Mouse (Mus musculus) MN1 (cell line): Measurements from ENCODE around the gene 2200002J24Rik.

Experiments used
- DNase-seq: peaks from one replicate; pipeline ENCODE4 v3.0.0-alpha.2; 2016; ENCODE audit warnings: low spot score

Gene 2200002J24Rik

DNA sequence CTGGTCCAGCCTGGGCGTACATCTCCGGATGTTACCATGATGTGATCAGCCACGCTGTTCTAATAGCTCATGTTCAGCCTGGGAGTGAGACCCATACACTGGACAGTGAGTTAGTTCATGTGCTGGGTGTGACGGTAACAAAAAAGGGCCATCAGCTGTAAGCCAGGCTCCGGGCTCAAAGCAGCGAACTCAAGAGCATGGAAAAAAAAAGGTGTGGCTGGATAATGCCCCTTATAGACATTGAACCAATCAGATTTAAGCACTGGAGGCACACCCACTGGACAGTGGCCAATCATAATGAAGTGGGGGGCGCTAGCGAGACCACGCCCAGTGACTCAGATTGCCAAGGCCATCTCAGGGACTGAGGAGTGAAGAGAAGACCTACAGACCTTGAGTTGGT lies at the start of gene 2200002J24Rik:
Gene 2200002J24Rik (plus strand): TSS at position 338 of the 400 bp plus-strand sequence.
- peak; percentile 14 for DNase-seq

DNA sequence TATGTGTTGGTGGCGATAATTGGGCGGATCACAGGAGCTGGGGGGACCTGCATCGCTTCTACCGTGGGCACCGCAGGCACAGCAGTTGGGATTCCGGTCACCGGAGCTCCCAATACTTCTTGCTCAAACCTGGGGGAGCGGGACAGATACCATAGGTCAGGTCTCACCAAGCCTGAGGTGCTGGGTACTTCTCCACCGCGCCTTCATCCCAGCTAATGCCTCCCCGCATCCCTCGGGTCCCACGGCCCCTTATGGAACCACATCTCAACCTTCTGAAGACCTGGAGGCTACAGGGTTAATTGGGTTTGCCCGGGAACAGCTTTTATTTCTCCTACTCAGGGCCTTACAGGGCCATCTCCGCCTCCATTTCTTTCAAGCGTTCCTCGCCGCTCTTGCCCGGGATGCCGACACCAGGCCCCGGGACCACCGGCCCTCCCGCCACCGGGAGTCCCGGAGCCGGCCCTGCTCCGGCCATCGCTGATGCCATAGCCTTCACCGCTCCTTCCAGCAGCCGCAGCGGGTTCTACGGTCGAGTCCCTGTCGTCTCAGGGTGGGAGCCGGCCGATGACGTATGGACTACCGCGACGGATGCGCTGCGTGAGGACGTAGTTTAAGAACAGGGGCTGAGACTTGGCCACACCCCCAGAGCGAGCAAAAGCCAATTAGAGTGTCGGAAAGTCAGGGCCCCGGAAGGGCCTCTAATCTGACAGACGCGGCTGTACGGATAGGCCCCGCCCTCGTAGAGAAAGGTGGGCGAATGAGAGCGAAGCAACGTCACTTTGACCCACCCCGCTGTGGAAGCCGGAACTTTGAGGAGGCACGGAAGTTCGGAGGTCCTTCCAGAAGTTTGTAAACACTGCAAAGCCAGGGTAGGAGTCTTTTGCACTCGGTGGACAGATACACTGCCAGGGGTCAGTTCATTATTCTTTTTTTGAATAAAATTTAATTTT lies 48.9 kb upstream of the 2200002J24Rik start, which contains the start of gene Rbm42:
Gene Rbm42 (minus strand): TSS at position 727 of the 950 bp plus-strand sequence.
- peak; percentile 97 for DNase-seq

DNA sequence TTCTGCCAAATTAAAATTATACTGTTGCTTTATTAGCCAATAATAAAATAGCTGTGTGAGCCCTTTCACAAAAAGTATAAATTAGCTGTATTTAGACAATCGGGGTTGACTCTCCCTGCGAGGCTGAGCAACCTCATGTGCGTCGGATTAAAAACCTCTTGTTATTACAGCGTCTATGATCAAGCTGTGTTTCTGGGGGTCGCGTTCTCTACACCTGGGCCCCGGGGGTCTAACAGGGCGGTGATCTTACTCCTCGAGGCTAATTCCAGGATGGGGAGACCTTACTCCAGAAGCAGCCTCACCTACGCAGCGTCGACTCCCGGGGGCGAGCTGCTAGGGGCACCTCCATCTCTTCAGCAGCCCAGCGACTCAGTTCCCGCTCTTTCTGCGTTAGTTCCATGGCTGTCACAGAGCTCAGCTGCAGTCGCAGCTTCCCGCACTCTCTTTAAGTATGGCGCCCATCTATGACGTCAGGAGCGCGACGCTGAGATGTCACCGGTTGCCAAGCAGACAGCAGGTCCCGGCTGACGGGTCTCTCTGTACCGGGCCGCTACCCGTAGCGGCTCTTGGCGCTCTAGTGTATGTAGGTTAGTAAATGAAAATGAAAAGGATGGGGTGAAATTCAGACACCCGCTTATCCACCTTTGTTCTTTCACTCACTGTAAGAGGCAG lies 34.1 kb upstream of the 2200002J24Rik start, which contains the start of gene Haus5:
Gene Haus5 (minus strand): TSS at position 466 of the 672 bp plus-strand sequence.
- DNase-seq = peak; percentile 92

DNA sequence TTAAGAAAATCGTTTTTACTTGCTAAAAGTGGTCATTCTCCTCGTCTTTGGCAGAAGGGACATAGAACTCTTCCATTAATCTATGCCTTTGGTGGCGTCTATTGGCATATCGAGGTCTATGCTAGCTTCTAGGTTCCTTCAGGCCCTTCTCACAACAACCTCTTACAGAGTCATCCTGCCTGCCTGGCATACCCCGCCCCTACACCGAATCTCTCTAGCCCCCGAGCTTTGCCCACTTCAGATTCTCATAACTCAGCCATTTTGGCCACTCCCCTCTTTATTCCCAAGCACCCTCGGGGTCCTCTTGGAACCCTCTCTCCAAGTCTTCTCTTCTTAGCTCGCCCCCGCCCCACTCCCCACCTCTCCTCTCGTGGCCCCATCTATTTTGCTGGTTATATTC lies 33.4 kb upstream of the 2200002J24Rik start:
- peak; percentile 27 for DNase-seq

DNA sequence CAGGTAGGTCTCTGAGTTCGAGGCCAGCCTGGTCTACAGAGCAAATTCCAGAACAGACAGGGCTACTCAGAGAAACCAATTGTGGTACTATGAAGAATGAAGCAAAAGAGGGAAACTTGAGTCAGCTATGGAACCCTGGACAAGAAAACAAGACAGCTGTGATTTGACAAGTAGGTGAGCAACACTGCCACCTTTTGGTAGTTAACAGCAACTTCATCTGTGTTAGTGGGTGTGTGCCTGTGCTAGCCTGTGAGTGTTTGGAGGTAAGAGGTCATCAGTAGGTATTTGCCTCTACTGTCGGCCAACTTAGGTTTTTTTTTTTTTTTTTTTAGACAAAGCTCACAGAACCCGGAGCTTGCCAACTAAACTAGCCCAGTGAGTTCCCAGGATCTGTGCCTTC lies 29.5 kb upstream of the 2200002J24Rik start:
- peak; percentile 25 for DNase-seq

DNA sequence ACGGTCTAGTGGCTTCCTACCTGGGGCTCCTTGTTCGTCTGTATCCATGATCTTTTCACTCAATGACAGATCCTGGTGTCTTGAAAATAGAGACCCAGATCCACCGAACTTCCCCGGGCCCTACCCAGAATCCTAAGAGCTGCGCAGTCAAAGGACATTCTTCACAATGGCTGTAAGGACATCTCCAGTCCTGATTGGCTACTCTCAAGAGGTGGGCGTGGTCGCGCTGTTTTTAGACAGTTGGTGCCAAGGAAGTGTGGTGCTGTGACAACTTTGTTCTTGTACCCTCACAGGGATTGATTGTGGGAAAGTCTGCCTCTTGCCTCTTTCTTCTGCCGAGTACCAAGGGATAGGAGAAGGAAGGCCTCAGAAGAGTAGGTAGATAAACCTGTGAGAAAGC lies 27.2 kb upstream of the 2200002J24Rik start, which contains the start of gene Pmis2:
Gene Pmis2 (minus strand): TSS at position 126 of the 400 bp plus-strand sequence.
- no peak for DNase-seq

DNA sequence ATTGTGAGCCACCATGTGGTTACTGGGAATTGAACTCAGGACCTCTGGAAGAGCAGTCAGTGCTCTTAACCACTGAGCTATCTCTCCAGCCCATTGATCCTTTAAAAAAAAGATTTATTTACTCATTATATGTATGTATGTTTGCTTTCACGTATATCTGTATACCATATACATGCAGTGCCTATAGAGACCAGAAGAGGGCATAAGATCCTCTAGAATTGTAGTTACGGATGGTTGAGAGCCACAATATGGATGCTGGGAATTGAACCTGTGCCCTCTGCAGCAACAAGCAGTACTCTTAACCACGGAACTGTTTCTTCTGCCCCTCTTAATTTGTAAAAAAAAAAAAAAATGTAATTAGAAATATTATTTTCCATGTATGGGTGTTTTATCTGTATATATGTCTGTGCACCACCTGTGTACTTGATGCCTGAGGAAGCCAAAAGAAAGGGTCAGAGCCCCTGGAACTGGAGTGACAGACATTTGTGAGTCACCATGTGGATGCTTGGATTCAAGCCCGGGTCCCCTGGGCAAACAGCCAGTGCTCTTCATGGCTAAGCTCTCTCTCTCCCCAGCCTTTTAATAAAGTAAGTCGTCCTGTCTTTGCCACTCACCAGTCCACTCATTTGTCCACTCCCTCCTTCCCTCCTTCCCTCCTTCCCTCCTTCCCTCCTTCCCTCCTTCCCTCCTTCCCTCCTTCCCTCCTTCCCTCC lies 20.3 kb upstream of the 2200002J24Rik start:
- DNase-seq = peak; percentile 79

DNA sequence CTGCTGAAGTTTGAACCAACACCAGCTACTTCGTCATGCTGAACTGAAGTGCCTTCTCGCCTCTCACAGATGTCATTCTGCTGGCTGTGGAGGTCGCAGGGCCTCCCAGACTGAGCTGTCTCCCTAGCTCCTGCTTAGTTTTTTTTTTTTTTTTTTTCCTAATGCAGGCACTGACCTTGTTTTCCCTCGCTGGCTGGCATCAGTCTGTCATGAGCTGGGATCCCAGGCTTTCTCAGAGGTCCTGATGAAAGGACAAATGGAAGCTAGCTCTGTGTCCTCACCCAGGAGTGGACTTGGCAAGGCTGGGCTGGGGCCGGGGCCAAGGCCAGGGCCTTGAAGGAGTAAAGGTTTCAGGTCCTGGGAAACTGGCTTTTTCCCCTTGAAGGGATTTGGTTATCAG lies 16.8 kb upstream of the 2200002J24Rik start:
- no peak for DNase-seq

DNA sequence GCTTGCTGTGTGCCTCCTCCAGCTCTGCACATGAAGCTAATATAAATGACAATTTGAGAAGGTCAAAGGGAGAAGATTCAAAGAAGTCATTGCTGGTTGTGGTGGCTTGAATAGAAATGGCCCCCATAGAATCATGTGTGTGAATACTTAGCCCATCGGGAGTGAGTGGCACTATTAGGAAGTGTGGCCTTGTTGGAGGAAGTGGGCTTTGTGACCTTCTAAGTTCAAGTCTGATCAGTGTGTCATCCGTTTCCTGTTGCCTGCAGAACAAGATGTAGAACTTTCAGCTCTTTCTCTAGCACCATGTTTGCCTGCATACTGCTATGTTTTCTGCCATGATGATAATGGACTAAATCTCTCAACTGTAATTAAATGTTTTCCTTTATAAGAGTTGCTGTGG lies 15.3 kb upstream of the 2200002J24Rik start:
- no peak for DNase-seq

DNA sequence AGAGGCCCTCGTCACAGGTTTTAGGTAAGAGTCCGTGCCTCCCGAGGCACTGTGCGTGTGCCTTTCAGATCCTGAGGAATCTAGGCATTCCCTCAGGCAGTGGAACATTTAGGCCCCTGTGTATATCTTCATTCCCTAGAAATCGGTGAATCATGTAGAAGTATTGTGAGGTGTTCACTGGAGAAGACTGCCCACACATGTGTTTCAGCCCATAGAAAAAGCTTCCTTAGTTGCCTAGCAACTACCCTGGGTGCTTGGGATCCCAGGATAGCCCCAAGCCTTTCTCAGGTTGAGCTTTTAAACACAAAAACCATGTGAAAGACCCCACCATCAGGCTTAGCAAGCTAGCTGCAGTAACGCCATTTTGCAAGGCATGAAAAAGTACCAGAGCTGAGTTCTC lies 10.4 kb upstream of the 2200002J24Rik start:
- DNase-seq = no peak

DNA sequence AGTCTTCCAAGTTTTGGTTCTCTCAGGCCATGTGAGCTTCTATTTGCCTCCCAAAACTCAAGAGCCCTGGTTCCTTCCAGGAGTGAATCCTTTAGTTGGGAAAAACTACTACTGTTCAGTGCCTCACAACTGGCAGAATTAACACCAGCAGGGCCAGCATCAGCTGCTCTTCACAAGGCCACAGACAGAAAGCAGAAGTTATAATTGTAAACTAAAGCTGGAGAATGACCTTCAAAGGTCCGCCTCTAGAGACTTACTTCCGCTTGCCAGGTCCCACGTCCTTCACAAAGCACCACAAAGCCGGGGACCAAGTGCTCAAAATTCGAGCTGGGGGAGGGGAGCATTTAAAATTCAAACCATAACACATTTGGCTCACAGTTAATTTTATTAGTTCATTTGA lies 625 bp upstream of the 2200002J24Rik start:
- no peak for DNase-seq

DNA sequence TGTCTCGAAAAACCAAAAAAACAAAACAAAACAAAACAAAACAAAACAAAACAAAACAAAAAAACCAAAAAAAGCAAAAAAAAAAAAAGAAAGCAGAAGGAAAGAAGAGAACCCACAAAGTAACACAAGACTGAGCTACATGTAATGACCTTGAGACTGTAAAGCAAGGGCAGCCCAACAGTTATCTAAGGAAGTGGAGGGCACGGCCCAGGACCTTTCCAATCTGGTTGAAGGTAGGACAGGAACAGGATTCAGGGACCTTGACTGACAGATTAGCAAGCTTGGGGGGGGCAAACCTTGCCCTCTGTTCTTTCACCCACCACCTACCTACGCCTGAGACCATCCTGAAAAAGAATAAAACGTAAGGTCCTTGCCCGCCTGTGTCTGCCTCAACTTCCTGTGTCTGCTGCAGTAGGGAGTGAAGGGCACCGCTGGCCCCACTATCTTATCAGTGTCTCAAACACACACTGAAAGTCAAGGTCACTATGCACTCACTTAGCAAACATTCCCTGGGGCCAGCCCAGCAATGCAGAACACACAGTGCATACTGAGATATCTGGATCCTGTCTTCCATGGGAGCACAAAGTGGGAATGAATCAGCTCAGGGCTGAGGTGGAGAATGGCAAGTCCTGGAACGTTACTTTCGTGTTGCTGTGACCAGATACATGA lies 7.6 kb downstream of the 2200002J24Rik start:
- no peak for DNase-seq

DNA sequence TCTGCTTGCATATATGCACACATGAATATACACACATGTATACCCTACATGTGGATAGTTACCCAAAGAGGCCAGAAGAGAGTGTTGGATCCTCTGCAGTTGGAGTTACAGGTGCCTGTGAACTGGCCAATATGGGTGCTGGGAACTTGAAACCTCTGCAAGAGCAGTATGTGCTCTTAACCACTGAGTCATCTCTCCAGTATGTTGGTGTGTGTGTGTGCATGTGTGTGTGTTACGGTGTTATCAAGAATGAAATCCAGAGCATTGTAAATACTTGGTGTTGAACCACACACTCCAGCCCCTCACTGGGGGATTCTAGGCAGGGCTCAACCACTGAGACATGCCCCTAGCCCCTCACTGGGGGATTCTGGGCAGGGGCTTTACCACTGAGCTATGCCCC lies 8.7 kb downstream of the 2200002J24Rik start:
- no peak for DNase-seq

DNA sequence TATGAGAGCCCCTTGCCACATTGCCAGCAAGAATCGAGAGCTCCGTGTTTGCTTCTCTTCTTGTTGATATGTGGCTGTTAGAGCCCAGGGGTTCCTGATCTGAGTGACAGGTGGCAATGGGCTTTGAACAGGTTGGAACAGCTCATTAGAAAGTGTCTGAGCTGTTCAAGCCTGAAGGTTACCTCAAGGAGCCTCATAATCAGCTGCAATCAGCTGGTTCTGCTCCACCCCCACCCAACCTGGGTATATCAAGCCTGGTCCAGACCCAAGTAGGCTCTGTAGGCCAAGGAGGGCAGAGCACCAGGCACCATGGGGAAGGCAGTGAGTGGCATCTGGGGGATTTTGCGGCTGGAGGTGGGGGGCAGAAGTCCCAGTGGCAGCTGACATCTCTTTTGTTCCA lies 13.2 kb downstream of the 2200002J24Rik start, which contains the start of gene Atp4a:
Gene Atp4a (plus strand): TSS at position 268 of the 400 bp plus-strand sequence.
- no peak for DNase-seq

DNA sequence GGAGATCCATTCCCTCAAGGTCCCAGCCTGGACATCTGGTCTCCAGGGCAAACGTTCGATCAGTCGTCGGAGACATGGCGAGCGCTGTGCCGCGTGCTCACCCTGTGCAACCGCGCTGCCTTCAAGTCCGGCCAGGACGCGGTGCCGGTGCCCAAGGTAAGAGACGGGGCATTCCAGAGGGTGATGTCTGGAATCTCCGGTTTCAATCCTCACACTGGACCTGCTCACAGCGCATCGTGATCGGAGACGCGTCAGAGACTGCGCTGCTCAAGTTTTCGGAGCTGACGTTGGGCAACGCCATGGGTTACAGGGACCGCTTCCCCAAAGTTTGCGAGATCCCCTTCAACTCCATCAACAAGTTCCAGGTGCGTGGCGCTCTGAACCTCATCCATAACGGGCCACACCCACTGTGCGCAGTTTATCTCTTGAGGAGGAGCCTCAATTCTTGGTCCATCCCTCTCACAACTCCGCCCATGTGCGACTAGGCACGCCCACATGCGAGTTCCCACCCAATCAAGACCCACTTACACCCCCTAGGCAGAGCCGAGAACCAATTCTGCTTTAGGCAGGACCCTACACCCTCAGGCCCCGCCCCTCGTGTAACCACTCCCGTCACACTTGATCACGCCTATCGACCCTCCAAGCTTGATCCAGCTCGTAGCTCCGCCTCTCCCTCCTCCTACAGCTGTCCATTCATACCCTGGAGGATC lies 18.4 kb downstream of the 2200002J24Rik start:
- no peak for DNase-seq

DNA sequence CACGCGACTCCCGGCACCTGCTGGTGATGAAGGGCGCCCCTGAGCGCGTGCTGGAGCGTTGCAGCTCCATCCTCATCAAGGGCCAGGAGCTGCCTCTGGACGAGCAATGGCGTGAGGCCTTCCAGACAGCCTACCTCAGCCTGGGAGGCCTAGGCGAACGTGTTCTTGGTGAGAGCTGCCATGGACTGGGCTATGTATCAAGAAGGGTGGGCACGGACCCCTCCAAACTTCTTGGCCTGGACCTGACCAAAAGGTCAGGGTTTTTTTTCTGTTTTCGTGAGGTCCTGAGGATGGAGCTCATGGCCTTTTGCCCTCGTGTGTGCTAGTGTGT lies 19.0 kb downstream of the 2200002J24Rik start:
- DNase-seq = no peak

DNA sequence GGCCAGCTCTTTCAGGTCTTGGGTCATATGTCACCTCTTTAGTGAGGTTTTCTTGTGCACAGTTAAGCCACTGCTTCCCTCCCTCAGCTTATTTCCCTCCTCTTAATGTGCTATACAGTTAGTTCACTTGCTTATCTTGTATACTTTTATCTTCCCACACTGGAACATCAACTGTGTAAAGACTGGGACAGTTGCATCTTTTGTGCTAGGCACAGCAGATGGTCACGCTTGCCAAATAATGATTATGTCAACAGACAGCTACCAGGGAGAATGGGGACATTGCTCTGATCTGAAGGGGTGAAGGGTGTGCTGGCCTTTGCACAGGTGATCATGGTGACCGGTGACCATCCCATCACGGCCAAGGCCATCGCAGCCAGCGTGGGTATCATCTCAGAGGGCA lies 20.9 kb downstream of the 2200002J24Rik start:
- DNase-seq = no peak

DNA sequence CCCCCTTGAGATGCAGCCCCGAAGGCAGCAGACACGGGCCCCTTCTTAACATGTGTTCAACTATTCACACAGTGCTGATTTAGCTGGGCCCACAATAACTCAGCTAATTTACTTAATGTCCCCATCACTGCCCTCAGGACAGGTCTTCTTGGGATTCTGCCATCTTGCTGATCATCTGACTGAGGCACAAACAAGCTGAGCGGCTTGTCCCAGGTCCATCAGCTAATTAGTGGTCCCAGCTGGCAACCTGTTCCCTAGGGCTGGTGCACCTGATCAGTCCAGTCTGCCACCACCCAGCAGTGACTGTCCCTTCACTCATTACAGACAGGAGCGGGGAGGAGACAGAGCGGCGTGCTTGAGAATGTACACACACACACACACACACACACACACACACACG lies 22.6 kb downstream of the 2200002J24Rik start:
- DNase-seq = no peak

DNA sequence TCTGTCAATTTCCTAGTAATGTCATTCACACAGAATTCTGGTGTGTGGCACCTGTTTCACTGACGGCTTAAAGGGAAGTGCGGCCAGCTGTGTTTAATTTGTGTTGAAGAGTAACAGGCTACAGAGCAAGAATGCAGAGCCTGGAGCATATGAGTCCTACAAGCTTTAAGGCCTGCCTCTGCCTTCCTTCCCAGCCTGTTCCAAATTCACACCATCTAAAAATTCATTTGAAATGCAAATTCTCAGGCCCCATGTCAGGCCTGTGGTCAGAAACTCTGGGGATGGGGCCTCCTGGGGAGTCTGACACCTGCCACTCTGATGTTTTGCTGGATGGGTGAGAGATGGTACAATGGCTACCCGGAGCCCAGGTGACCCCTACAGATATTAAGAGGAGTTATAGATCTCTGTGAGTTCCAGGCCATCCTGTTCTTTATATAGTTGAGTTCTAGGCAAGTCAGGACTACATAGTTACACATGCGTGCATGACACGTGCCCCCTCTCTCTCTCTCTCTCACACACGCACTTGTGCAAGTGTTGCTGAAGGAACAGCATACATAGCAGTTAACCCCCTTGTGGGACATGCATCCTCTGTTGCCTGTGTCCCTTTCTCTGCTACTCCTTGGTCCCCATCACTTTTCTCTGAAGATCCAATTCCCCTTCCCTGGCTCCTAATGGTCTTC lies 24.7 kb downstream of the 2200002J24Rik start:
- no peak for DNase-seq

DNA sequence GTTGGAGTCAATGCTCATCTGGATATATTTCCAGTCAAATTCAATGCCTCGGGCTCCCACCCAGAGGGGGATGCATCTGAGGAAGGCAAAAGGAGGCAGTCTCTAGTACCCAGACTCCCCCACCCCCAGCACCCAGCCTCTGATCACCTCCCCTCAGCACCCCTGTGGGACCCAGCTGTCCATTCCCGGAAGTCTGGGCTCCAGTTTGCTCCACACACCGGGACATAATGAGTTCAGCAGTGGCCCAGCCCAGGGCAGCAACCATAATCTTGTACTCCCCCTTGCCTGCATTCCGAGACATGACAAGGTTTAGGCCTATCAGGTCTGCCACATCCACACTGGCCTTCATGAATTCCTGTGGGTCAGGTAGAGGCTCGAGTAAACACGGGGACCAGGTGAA lies 29.5 kb downstream of the 2200002J24Rik start:
- no peak for DNase-seq
